Mouse (Mus musculus) heart, embryonic 14.5 days (tissue): ENCODE data around the gene Ahdc1. TPM values are rescaled to one million over a fixed set of nuclear protein-coding genes. Genes with fewer than 3 reads are reported as not detected.
"Not testable (repeated sequence)": the region's sequence is repeated elsewhere in the genome, so short reads cannot be mapped to it uniquely, and the experiment has no call there.

ENCODE experiments used
- ATAC-seq: fragments of 200-750 bp; cut with Nextera tagmentation; 2 replicates; pipeline ENCODE4 v1.8.0; 2017; ENCODE audit warnings: low read depth, moderate TSS enrichment; ENCODE audit not compliant: insufficient number of reproducible peaks, insufficient read depth, low FRiP score
- H3K27ac ChIP-seq, 2 experiments: fragments of 200-500 bp in 1 of 2; fragments of 300-500 bp in 1 of 2; sonication (generic) in 1 of 2; replicated peaks in 1 of 2; 2 replicates each; pipeline ENCODE4 v1.5.1; 2012 to 2014; ENCODE audit warnings: low read depth in 2 of 2, low read length in 2 of 2, control low read depth in 1 of 2, mild to moderate bottlenecking in 1 of 2, mixed read lengths in 1 of 2; ENCODE audit not compliant: control insufficient read depth in 1 of 2, insufficient read depth in 1 of 2
- H3K27me3 ChIP-seq: fragments of 300-500 bp; sonication (generic); 2 replicates; pipeline ENCODE4 v1.6.1; 2014; ENCODE audit warnings: mild to moderate bottlenecking, low read length, control low read depth; ENCODE audit not compliant: control insufficient read depth, insufficient read depth
- H3K36me3 ChIP-seq: fragments of 300-500 bp; sonication (generic); 2 replicates; pipeline ENCODE4 v1.6.1; 2014; ENCODE audit warnings: mild to moderate bottlenecking, control low read depth, low read length, mixed read lengths; ENCODE audit not compliant: control insufficient read depth, insufficient read depth
- H3K4me1 ChIP-seq, 2 experiments: fragments of 200-500 bp in 1 of 2; fragments of 300-500 bp in 1 of 2; sonication (generic) in 1 of 2; 2 replicates each; pipeline ENCODE4 v1.6.1; 2012 to 2014; ENCODE audit warnings: low read length in 2 of 2, control low read depth in 1 of 2, mixed read lengths in 1 of 2; ENCODE audit not compliant: control insufficient read depth in 2 of 2, insufficient read depth in 2 of 2
- H3K4me2 ChIP-seq: fragments of 300-500 bp; sonication (generic); 2 replicates; pipeline ENCODE4 v1.6.1; 2014; ENCODE audit warnings: mild to moderate bottlenecking, low read length
- H3K4me3 ChIP-seq, 2 experiments: fragments of 200-500 bp in 1 of 2; fragments of 300-500 bp in 1 of 2; sonication (generic) in 1 of 2; 2 replicates each; pipeline ENCODE4 v1.5.1; 2012 to 2014; ENCODE audit warnings: low read length in 2 of 2, mild to moderate bottlenecking in 2 of 2, control low read depth in 1 of 2, low read depth in 1 of 2, moderate library complexity in 1 of 2; ENCODE audit not compliant: control insufficient read depth in 1 of 2, insufficient read depth in 1 of 2
- H3K9ac ChIP-seq: fragments of 300-500 bp; sonication (generic); 2 replicates; pipeline ENCODE4 v1.6.1; 2014; ENCODE audit warnings: mild to moderate bottlenecking, low read length
- H3K9me3 ChIP-seq: fragments of 300-500 bp; sonication (generic); 2 replicates; pipeline ENCODE4 v1.6.1; 2016; ENCODE audit warnings: low read length, control low read depth; ENCODE audit not compliant: control insufficient read depth
- WGBS: fragments of 180-500 bp; shearing (Covaris S2); extraction: QIAGEN DNeasy Blood & Tissue Kit; methylation state at CpG from one replicate; pipeline ENCODE4 v1.1.7; 2014; 5-methylcytosine and 5-hydroxymethylcytosine counted together
- polyA plus RNA-seq: library from polyadenylated mRNA; unstranded; fragments of >200 nt; fragmentation: Nextera tagmentation; extraction: Ambion mirVana; gene quantifications from 2 replicates; pipeline ENCODE4 v1.2.1, GENCODE M21; 2014

Ahdc1 gene
- polyA plus RNA-seq, 1 experiment from 2014 or later = 9.0 TPM

DNA sequence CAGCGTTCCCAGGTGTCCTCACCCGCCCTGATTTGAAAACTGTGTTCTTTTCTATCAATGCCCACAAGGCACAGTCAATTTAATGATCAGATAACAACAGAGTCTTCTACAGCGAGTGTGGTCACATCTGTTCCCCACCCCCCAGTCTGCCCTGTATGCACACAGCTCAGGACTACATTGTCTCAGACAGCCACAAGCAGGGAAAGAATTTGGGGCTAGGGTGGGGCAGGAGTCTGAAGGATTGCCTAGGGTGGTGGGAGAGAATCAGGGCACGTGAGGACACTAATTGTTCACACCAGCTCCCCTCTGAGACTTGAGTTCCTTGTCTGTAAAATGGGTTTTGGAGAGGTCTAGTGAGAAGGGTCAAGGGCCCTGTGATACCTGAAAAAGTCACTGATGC lies 17.5 kb upstream of the Ahdc1 start:
- ATAC-seq = no peak
- no peak overlapping the region for H3K4me2 ChIP-seq
- H3K27me3 ChIP-seq = no peaks in the 10 kb centered on the region
- no peak overlapping the region for H3K4me3 ChIP-seq
- H3K4me1 ChIP-seq = peaks cover 2 to 4% of the 10 kb centered on the region in 2 experiments; a peak in 2 of 4 replicates
- H3K36me3 ChIP-seq = no peaks in the 10 kb centered on the region
- H3K27ac ChIP-seq = no peak overlapping the region
- WGBS = 71% methylated on average over 4 of the region's 4 CpGs
- no peak overlapping the region for H3K9ac ChIP-seq
- no peaks in the 10 kb centered on the region for H3K9me3 ChIP-seq

DNA sequence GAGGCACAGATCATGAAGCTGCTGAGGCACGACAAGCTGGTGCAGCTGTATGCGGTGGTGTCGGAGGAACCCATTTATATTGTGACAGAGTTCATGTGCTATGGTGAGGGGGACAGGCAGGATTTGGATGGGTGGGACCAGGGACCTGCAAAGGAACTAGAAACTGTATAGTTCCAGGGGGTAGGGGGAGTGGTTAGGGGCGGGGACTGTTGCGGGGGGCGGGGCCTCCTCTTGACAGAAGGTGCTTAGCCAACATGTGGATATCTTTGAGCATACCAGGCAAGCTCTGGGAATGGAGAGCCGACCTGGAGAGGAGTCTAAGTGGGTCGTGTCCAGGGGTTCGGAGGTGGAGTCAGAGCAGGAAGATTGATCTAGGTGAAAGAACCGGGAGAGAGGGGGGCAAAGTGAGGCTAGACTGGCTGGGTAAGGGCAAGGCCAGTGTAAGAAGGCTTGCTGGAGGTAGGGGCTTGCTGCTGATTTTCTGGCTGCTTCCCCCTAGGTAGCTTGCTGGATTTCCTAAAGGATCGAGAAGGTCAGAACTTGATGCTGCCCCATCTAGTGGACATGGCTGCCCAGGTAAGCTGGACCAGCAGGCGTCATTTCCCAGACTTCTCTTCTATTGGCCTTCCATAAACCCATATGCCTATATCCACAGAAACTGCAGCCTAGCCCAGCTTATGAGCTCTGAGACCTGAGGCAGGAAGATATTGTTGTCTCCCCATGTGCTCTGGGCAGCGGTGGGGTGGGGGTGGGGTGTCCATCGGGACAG lies 13.4 kb upstream of the Ahdc1 start:
- Histone ChIP-seq H3K27ac (no peak overlapping the region), H3K9ac (no peak overlapping the region), H3K36me3 (no peaks in the 10 kb centered on the region), H3K9me3 (no peaks in the 10 kb centered on the region), H3K4me1 (peaks cover 5 to 10% of the 10 kb centered on the region in 2 experiments), H3K4me3 (no peak overlapping the region), H3K27me3 (no peaks in the 10 kb centered on the region), H3K4me2 (no peak overlapping the region)
- no peak for ATAC-seq
- WGBS = 42% methylated on average over 14 of the region's 14 CpGs

DNA sequence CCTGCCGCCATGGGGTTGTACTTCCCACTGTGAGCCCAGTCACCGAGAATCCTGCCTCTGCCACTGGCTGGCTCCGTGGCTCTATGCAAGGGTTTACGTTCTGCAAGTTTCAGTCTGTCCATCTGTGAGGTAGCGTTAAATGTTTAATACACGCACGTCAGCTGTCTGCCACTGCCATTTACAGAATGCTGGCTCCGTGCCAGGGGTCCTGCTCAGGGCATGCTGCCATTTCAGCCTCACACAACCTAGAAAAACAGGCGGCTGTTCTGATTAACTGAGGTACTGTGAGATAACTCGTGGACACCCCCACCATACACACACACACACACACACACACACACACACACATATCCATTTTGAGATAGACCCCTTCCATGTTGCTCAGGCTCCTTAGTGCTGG lies 8.2 kb upstream of the Ahdc1 start:
- Histone ChIP-seq H3K27me3 (no peaks in the 10 kb centered on the region), H3K36me3 (no peaks in the 10 kb centered on the region), H3K27ac (peak overlapping the region; percentile 88 to 91), H3K4me3 (no peak overlapping the region), H3K9me3 (no peaks in the 10 kb centered on the region), H3K4me1 (peaks cover 20 to 27% of the 10 kb centered on the region in 2 experiments), H3K4me2 (peak overlapping the region; percentile 48), H3K9ac (peak overlapping the region; percentile 44; the same call in 1 of the 2 replicates)
- ATAC-seq = peak; percentile 64
- WGBS = 5% methylated on average over 10 of the region's 10 CpGs

DNA sequence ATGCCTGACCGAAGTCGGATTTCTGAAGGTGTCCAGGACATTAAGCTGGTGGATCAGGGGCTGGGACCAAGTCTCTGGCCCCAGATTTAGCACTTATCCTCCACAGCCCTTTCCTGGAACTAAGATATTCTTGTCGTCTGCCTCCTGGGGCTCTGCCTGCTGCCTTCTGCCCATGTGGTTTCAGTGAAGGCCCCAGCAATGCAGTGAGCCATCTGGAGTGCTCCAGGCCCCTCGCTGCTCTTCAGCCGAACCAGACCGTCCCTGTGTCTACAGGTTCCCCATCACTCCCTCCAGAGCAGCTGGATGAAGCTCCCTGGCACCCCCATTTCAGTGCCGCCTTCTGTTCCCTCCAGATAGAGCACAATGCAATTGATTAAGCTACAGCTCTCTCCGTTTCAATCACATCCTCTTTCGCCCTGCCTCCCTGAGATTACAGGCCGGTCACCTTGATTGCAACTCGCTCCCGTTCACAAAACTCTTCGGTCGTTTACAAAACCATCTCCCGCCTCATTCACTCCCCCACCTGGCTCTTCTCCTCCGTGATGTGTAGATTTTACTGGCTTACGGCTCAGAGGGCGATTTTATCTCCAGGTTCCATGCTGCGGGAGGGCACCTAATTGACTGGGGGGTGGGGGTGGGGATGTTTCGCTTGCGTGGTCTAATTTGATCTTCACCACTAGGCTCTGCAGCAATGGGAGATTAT lies 7.6 kb upstream of the Ahdc1 start:
- no peaks in the 10 kb centered on the region for H3K27me3 ChIP-seq
- H3K9me3 ChIP-seq = no peaks in the 10 kb centered on the region
- H3K4me1 ChIP-seq = peaks cover 21 to 31% of the 10 kb centered on the region in 2 experiments
- H3K4me3 ChIP-seq = no peak overlapping the region
- H3K27ac ChIP-seq = peak overlapping the region; percentile 88 to 91
- no peaks in the 10 kb centered on the region for H3K36me3 ChIP-seq
- peak overlapping the region; percentile 48 for H3K4me2 ChIP-seq
- WGBS = 26% methylated on average over 21 of the region's 21 CpGs
- peak overlapping the region; percentile 44; the same call in 1 of the 2 replicates for H3K9ac ChIP-seq
- ATAC-seq = peak; percentile 38

DNA sequence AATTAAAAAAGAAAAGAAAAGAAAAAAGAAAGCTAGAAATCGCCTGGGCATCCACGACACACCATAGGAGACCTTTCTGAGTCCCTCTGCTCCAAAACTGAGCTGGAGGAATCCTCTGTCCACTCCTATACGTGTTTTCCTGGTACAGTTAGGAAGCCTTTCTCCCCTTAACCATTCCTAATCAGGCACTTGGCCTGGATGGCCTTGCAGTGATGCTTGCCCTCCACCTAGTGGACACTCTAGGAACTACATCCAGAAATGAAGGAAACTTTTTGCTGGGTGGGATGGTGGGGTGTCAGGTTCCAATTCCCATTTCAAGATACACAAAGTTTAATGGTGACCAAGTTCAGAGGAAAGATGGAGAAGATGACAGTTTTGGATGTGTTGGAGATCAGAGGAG lies 5.8 kb upstream of the Ahdc1 start:
- H3K27me3 ChIP-seq = no peaks in the 10 kb centered on the region
- no peaks in the 10 kb centered on the region for H3K36me3 ChIP-seq
- H3K9ac ChIP-seq = no peak overlapping the region
- no peak overlapping the region for H3K27ac ChIP-seq
- no peak overlapping the region for H3K4me3 ChIP-seq
- no peak for ATAC-seq
- WGBS = 8% methylated on average over 3 of the region's 3 CpGs
- no peaks in the 10 kb centered on the region for H3K9me3 ChIP-seq
- no peak overlapping the region for H3K4me2 ChIP-seq
- H3K4me1 ChIP-seq = peaks cover 21 to 33% of the 10 kb centered on the region in 2 experiments

DNA sequence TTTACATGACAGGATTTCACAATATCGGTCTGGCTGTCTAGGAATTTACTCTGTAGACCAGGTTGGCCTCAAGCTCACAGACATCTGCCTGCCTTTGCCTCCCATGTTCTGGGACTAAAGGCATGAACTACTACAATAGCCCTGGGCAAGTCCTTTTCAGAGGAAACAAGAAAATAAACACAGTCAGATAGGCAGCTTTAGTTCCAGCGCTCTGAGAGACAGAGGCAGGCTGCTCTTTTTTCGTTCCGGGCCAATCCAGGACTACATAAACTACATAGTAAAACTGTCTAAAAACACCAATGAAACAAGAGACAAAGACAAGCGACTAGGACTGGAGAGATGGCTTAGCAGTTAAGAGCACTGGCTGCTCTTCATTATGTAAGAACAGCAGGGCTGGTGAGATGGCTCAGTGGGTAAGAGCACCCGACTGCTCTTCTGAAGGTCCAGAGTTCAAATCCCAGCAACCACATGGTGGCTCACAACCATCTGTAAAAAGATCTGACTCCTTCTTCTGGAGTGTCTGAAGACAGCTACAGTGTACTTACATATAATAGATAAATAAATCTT lies 5.1 kb upstream of the Ahdc1 start:
- not testable (repeated sequence) for H3K27ac ChIP-seq, H3K4me2 ChIP-seq, H3K36me3 ChIP-seq, H3K4me3 ChIP-seq, ATAC-seq, H3K27me3 ChIP-seq, H3K9ac ChIP-seq, H3K9me3 ChIP-seq
- H3K4me1 ChIP-seq = peaks cover 26 to 37% of the 10 kb centered on the region in 2 experiments
- 61% methylated on average over 6 of the region's 6 CpGs for WGBS

DNA sequence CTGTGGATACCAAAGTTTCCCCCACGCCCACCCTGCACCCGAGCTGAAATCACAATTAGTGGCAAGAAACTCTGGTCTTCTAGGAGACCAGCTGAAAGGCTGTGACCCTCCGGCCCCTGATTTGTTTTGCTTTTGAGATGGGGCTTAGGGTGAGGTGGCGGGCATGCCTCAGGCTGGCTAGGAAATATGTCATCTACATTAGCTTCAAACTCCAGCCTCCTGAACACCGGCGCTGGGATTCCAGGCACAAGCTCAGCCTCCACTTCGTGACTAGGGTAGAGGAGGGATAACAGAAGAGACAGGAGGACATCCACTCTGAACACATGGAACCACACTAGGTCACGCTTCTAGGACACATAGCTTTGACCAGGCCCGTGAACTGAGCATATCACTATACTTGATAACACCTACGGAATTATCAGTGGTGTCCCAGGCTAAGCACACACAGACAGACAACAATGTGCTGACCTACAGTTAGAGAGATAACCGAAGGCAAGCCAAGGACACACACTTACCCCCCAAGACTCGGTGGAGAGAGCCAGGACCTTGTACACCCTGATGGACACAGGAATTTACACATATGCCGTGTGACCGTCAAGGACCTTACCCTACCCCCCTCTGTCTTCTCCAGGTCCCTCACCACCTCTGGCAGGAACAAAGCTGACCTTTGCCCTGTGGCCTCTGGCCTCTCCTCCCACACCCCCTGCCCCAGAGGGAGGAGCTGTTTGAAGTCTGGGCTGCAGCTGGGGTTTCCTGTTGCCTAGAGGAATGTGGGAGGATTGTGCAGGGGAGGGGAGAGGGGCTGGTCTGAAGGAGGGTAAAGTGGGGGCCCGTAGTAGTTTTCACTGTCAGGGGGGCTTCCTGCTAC lies 3.3 kb upstream of the Ahdc1 start:
- Histone ChIP-seq H3K27ac (no peak overlapping the region), H3K4me2 (no peak overlapping the region), H3K4me3 (no peak overlapping the region), H3K36me3 (no peaks in the 10 kb centered on the region), H3K27me3 (no peaks in the 10 kb centered on the region), H3K9me3 (no peaks in the 10 kb centered on the region), H3K4me1 (peaks cover 22 to 31% of the 10 kb centered on the region in 2 experiments), H3K9ac (0 out of 2 replicates have a peak overlapping the region, but pooled peaks have one; percentile 35)
- ATAC-seq = no peak
- WGBS = 27% methylated on average over 15 of the region's 15 CpGs
